In genomic region chrX:136992978-136993547, GRCm38 (mm10) we compare ENCODE assay signal across 8 mouse cellular contexts. TPM values are rescaled to one million over a fixed set of nuclear protein-coding genes. Genes with fewer than 3 reads are reported as not detected.
DNase-seq lines count a peak whose midpoint lies in the region; ATAC-seq and TF ChIP-seq lines count a peak whose summit lies in the region.
"Had no signal": no experiment of that assay in that cellular context is flagged by ENCODE, and none has a peak within 500 bp of the region (broad histone marks: within the 10 kb centered on the region; RNA-seq: fewer than 3 reads in every experiment).

Gene Zcchc18 (plus strand): TSS chrX:136993155.

- peak; percentile 75; the same call in 1 of the 2 replicates for TF ChIP-seq POLR2A in bone marrow, adult 2 months (IDR thresholded peaks at IDR 0.05; ENCODE audit: borderline replicate concordance, control insufficient read depth, low read depth, low read length)

- peak within 1 kb of the TSS; percentile 84 for H3K4me3 ChIP-seq in bone marrow, adult 2 months (replicated peaks; ENCODE audit: control insufficient read depth, low read depth, low read length)
- H3K4me3 ChIP-seq in embryonic facial prominence, embryonic 13.5 days = peak within 1 kb of the TSS; percentile 48
- peak within 1 kb of the TSS; percentile 46 for H3K4me3 ChIP-seq in heart, embryonic 12.5 days
- peak within 1 kb of the TSS; percentile 32 for H3K4me3 ChIP-seq in kidney, postnatal 0 days (replicated peaks; ENCODE audit: low read depth, low read length)
- peak within 1 kb of the TSS; percentile 44 for H3K4me3 ChIP-seq in midbrain, postnatal 0 days (ENCODE audit: low read depth, low read length)
- H3K4me3 ChIP-seq: myocyte had no signal

- peak; percentile 90 for ATAC-seq in embryonic facial prominence, embryonic 13.5 days (ENCODE audit: insufficient number of reproducible peaks, insufficient read depth, low FRiP score, low TSS enrichment, low read depth)
- peak; percentile 81 for ATAC-seq in heart, embryonic 12.5 days (ENCODE audit: insufficient number of reproducible peaks, low FRiP score)
- ATAC-seq in kidney, postnatal 0 days (replicated peaks; ENCODE audit: low FRiP score, low read depth) = peak; percentile 90
- ATAC-seq in midbrain, postnatal 0 days (ENCODE audit: low FRiP score) = peak; percentile 95

- no peaks in the 10 kb centered on the region for H3K36me3 ChIP-seq in embryonic facial prominence, embryonic 13.5 days
- no peaks in the 10 kb centered on the region for H3K36me3 ChIP-seq in heart, embryonic 12.5 days
- no peaks in the 10 kb centered on the region for H3K36me3 ChIP-seq in kidney, postnatal 0 days (ENCODE audit: insufficient read depth, low read length)
- H3K36me3 ChIP-seq in midbrain, postnatal 0 days (ENCODE audit: insufficient read depth, low read length) = no peaks in the 10 kb centered on the region

- peak within 1 kb of the TSS; percentile 64 for H3K9ac ChIP-seq in embryonic facial prominence, embryonic 13.5 days
- peak within 1 kb of the TSS; percentile 45 for H3K9ac ChIP-seq in heart, embryonic 12.5 days
- H3K9ac ChIP-seq in kidney, postnatal 0 days (ENCODE audit: low read depth, low read length) = peak within 1 kb of the TSS; percentile 27; the same call in 1 of the 2 replicates
- peak within 1 kb of the TSS; percentile 74 for H3K9ac ChIP-seq in midbrain, postnatal 0 days (replicated peaks; ENCODE audit: low read length, poor library complexity, severe bottlenecking)

- TF ChIP-seq CTCF in bone marrow, adult 2 months (IDR thresholded peaks at IDR 0.05; ENCODE audit: control insufficient read depth, insufficient read depth, low read length) = no peak
- no peak for TF ChIP-seq CTCF in kidney, postnatal 0 days (IDR thresholded peaks at IDR 0.05; ENCODE audit: low read depth)
- peak; percentile 35 for TF ChIP-seq CTCF in midbrain, postnatal 0 days (IDR thresholded peaks at IDR 0.05)

- no peaks in the 10 kb centered on the region; the same call in 1 of the 2 replicates for H3K4me1 ChIP-seq in bone marrow, adult 2 months (ENCODE audit: control insufficient read depth, insufficient read depth, low read length)
- no peaks in the 10 kb centered on the region for H3K4me1 ChIP-seq in embryonic facial prominence, embryonic 13.5 days
- H3K4me1 ChIP-seq in heart, embryonic 12.5 days (replicated peaks) = no peaks in the 10 kb centered on the region
- no peaks in the 10 kb centered on the region for H3K4me1 ChIP-seq in kidney, postnatal 0 days (replicated peaks; ENCODE audit: insufficient read depth, low read length)
- H3K4me1 ChIP-seq in midbrain, postnatal 0 days (ENCODE audit: insufficient read depth, low read length) = no peaks in the 10 kb centered on the region

- peak; percentile 76 for DNase-seq in kidney, postnatal 0 days (ENCODE audit: low spot score)
- peak; percentile 41 for DNase-seq in liver
- peak; percentile 95 for DNase-seq in midbrain, postnatal 0 days (ENCODE audit: low spot score)
- DNase-seq in spleen, postnatal 36 days (ENCODE audit: low spot score in 2 of 2) = peak; percentile 77 to 82

- H3K9me3 ChIP-seq in embryonic facial prominence, embryonic 13.5 days = no peaks in the 10 kb centered on the region
- H3K9me3 ChIP-seq in heart, embryonic 12.5 days (replicated peaks) = no peaks in the 10 kb centered on the region
- no peaks in the 10 kb centered on the region for H3K9me3 ChIP-seq in kidney, postnatal 0 days (replicated peaks; ENCODE audit: low read length)
- no peaks in the 10 kb centered on the region for H3K9me3 ChIP-seq in midbrain, postnatal 0 days (ENCODE audit: low read length)

- H3K27ac ChIP-seq in bone marrow, adult 2 months (ENCODE audit: control insufficient read depth, insufficient read depth, low read depth, low read length, poor library complexity) = peak within 1 kb of the TSS; percentile 55
- H3K27ac ChIP-seq in embryonic facial prominence, embryonic 13.5 days = no peak within 1 kb of the TSS
- no peak within 1 kb of the TSS for H3K27ac ChIP-seq in heart, embryonic 12.5 days (ENCODE audit: poor library complexity, severe bottlenecking)
- no peak within 1 kb of the TSS for H3K27ac ChIP-seq in kidney, postnatal 0 days
- peak within 1 kb of the TSS; percentile 91 for H3K27ac ChIP-seq in midbrain, postnatal 0 days (ENCODE audit: low read depth, low read length)

- peaks cover 41% of the 10 kb centered on the region for H3K27me3 ChIP-seq in embryonic facial prominence, embryonic 13.5 days
- peaks cover 45% of the 10 kb centered on the region for H3K27me3 ChIP-seq in heart, embryonic 12.5 days (replicated peaks)
- H3K27me3 ChIP-seq in kidney, postnatal 0 days (ENCODE audit: insufficient read depth, low read length) = no peaks in the 10 kb centered on the region
- H3K27me3 ChIP-seq in midbrain, postnatal 0 days (ENCODE audit: insufficient read depth, low read length) = no peaks in the 10 kb centered on the region

- WGBS in bone marrow, adult 2 months = 14% methylated on average over 26 of the region's 26 CpGs
- WGBS in embryonic facial prominence, embryonic 13.5 days = 24% methylated on average over 26 of the region's 26 CpGs
- WGBS in heart, embryonic 12.5 days = 19% methylated on average over 26 of the region's 26 CpGs
- 24% methylated on average over 26 of the region's 26 CpGs for WGBS in kidney, postnatal 0 days
- WGBS in midbrain, postnatal 0 days = 20% methylated on average over 26 of the region's 26 CpGs

- H3K4me2 ChIP-seq in embryonic facial prominence, embryonic 13.5 days = peak within 1 kb of the TSS; percentile 62
- H3K4me2 ChIP-seq in heart, embryonic 12.5 days = peak within 1 kb of the TSS; percentile 75
- peak within 1 kb of the TSS; percentile 57 for H3K4me2 ChIP-seq in kidney, postnatal 0 days (ENCODE audit: low read length)
- peak within 1 kb of the TSS; percentile 51 for H3K4me2 ChIP-seq in midbrain, postnatal 0 days (ENCODE audit: low read depth, low read length, poor library complexity, severe bottlenecking)

RNA-seq across cellular contexts. Expression of gene Zcchc18, which starts in this region (rescaled TPM):
- 1.3 TPM in 1 of 2 replicates, not detected in the other for polyA plus RNA-seq in bone marrow, adult 2 months (2011; ENCODE audit: insufficient read depth, insufficient read length, low replicate concordance, missing spikeins)
- 32.5 and 35.0 TPM in 2 replicates for polyA plus RNA-seq in embryonic facial prominence, embryonic 13.5 days (2015; fragmentation: Nextera tagmentation; extraction: Ambion mirVana)
- 2.7 and 4.1 TPM in 2 replicates for polyA plus RNA-seq in heart, embryonic 12.5 days (2016; fragmentation: Nextera tagmentation; extraction: Ambion mirVana)
- 20.5 and 22.0 TPM in 2 replicates for polyA plus RNA-seq in kidney, postnatal 0 days (2015; fragmentation: Nextera tagmentation; extraction: Ambion mirVana)
- total RNA-seq in midbrain, postnatal 0 days (2014; rRNA removed) = 196 and 224 TPM in 2 replicates
- 602 and 631 TPM in 2 replicates for polyA plus RNA-seq in midbrain, postnatal 0 days (2015; fragmentation: Nextera tagmentation; extraction: Ambion mirVana)

Comparison
In these comparisons a context has a peak if more than half of its experiments do, and no peak if none do; other contexts are left out.
1. RNA of gene Zcchc18 (polyA plus RNA-seq): 602 to 631 TPM in midbrain, postnatal 0 days; 32.5 to 35.0 TPM in embryonic facial prominence, embryonic 13.5 days, 20.5 to 22.0 TPM in kidney, postnatal 0 days, 2.7 to 4.1 TPM in heart, embryonic 12.5 days and 1.3 TPM in bone marrow, adult 2 months; every median in the first group is over 10 times any median in the second.
2. H3K27ac ChIP-seq: peak in bone marrow, adult 2 months (single experiment) and midbrain, postnatal 0 days (single experiment); none in embryonic facial prominence, embryonic 13.5 days (single experiment), heart, embryonic 12.5 days (single experiment) and kidney, postnatal 0 days (single experiment).
3. H3K4me3 ChIP-seq: peak in every context shown above with its lines; median percentile 84 in bone marrow, adult 2 months; 48 in embryonic facial prominence, embryonic 13.5 days; 46 in heart, embryonic 12.5 days; 44 in midbrain, postnatal 0 days; 32 in kidney, postnatal 0 days.
4. DNase-seq: peak in every context shown above with its lines; median percentile 95 in midbrain, postnatal 0 days; 80 in spleen, postnatal 36 days; 76 in kidney, postnatal 0 days; 41 in liver.
5. Peak in every context shown above with its lines, with median percentiles within 50 percentile points of each other: ATAC-seq, H3K4me2 ChIP-seq and H3K9ac ChIP-seq.